Mouse (Mus musculus): ENCODE data around the gene Hcn2.

- TF ChIP-seq EP300 (IDR thresholded peaks at IDR 0.05; ENCODE audit: low read depth), result no peak
- no peak for TF ChIP-seq CTCF (IDR thresholded peaks at IDR 0.05; ENCODE audit: low read depth)
Observed at GRCm38 (mm10) chr10:79779193-79779592, 62.8 kb downstream of the Hcn2 start.

All from liver, postnatal 0 days (tissue).